Mouse (Mus musculus) lung, adult 2 months (tissue): ENCODE measurements around the gene Mcee.

Experiments used
- CTCF ChIP-seq: fragments of 200-500 bp; IDR thresholded peaks from 2 replicates; pipeline ENCODE4 v1.5.1; 2011; ENCODE audit warnings: mild to moderate bottlenecking, low read length, control low read depth; ENCODE audit not compliant: insufficient read depth
- POLR2A ChIP-seq: fragments of 200-500 bp; IDR thresholded peaks from 2 replicates; pipeline ENCODE4 v1.6.1; 2011; ENCODE audit warnings: low read depth, mild to moderate bottlenecking, control low read depth, low read length, borderline replicate concordance; ENCODE audit errors: extremely low read depth

DNA sequence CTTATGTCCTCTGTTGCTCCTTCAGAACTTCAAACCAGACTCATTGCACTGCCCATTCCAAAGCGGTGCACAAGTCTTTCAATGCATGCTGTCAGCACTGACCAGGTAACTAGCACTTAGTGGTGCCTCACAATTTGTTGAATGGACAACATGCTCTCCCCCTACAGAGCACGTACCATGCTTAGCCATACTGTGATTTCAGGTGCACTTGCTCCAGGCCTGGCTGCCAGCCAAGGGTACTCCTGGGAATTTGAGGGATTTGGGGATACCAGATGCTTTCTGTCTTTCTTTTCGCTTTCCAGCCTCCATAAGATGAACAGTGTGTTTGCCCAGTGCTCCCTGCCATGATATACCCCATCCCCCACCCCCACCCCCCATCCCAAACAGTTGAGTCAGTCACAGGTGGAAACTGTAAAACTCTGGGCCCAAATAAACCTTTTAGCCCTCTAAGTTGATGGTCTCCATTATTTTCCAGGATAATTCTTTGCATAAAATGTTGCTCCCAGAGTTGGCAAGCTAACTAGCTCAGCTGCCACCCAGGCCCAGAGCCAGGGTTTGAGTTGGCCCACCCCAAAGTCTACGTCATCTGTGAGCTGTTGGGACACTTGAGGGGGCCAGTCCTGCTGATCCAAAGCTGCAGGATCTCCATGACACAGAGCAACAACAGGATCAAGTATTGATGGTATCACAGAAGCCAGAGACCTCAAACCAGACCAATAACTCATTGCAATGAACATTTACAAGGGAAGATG, 60.2 kb downstream of the Mcee start:
- TF ChIP-seq CTCF (no peak), POLR2A (no peak)
